ENCODE assay signal across 9 mouse cellular contexts in the genomic region with DNA sequence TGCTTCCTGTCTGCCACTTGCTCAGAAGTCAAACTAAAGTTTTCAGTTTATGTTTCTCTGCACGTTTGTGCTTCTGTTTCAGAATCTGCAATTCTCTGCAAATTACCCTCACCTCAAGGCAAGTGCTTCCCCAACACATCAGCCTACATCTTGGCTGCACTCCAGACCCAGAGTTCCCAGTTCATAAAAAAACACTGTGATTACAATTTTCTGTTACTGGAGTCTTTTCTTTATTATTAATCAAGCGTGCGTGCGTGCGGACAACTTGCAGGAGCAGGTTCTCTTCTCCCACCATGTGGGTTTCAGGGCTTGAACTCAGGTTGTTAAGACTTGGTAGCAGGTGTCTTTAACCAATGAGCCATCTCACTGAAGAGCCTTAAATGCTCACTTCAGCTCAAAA. TPM values are rescaled to one million over a fixed set of nuclear protein-coding genes. Genes with fewer than 3 reads are reported as not detected.
A peak's percentile ranks its signal among the peaks of the same experiment; 100 is the strongest.
DNase-seq lines count a peak whose midpoint lies in the region; TF ChIP-seq lines count a peak whose summit lies in the region.
"Had no signal": no experiment of that assay in that cellular context is flagged by ENCODE, and none has a peak within 500 bp of the region (broad histone marks: within the 10 kb centered on the region; RNA-seq: fewer than 3 reads in every experiment).

No protein-coding gene starts in this region.

- no peak overlapping the region for H3K27ac ChIP-seq in gastrocnemius, adult 2 months
- H3K27ac ChIP-seq: macrophage had no signal

- peak; percentile 24 for DNase-seq in gastrocnemius, adult 2 months
- no peak for DNase-seq in gastrocnemius, postnatal 36 days
- DNase-seq in layer of hippocampus, adult 11-12 months (ENCODE audit: low spot score): peak; percentile 22
- no peak for DNase-seq in layer of hippocampus, postnatal 14 days (ENCODE audit: low spot score in 2 of 2)
- peak; percentile 42 for DNase-seq in 416B (ENCODE audit: low read depth)
- DNase-seq in adipocyte (ENCODE audit: low spot score): peak; percentile 51
- DNase-seq in spleen, adult 18-20 months: no peak
- no peak for DNase-seq in cerebellum, adult 8-10 months

- intact Hi-C loops in gastrocnemius, adult 2 months (cut with DNase I): no loop called here
- intact Hi-C loops in gastrocnemius, postnatal 36 days (cut with DNase I): no loop called here

- no peak overlapping the region for H3K4me3 ChIP-seq in gastrocnemius, adult 2 months

- no peak for TF ChIP-seq CTCF in gastrocnemius, adult 2 months (IDR thresholded peaks at IDR 0.05)

RNA-seq across cellular contexts. Expression of gene Glg1, which starts 34.9 kb away (rescaled TPM):
- 10 to 100 TPM; 31.1 to 39.6 TPM for total RNA-seq in gastrocnemius, adult 2 months (2021)
- 10 to 100 TPM; 33.4 to 34.0 TPM for total RNA-seq in gastrocnemius, postnatal 36 days (2021)
- total RNA-seq in layer of hippocampus, postnatal 14 days (2021): 100 to 1,000 TPM; 129 TPM

Comparison
In these comparisons a context has a peak if more than half of its experiments do, and no peak if none do; other contexts are left out.
1. DNase-seq: peak in gastrocnemius, adult 2 months (single experiment), layer of hippocampus, adult 11-12 months (single experiment), 416B (single experiment) and adipocyte (single experiment); none in gastrocnemius, postnatal 36 days (0 of 2), layer of hippocampus, postnatal 14 days (0 of 2), spleen, adult 18-20 months (0 of 2) and cerebellum, adult 8-10 months (single experiment).